Mouse (Mus musculus) adrenal gland, postnatal 36 days (tissue): ENCODE results near the gene Lrmda. TPM values are rescaled to one million over a fixed set of nuclear protein-coding genes. Genes with fewer than 3 reads are reported as not detected.
A peak's percentile ranks its signal among the peaks of the same experiment; 100 is the strongest.
"Not testable (repeated sequence)": the region's sequence is repeated elsewhere in the genome, so short reads cannot be mapped to it uniquely, and the experiment has no call there.

Source experiments
- DNase-seq, 2 experiments: peaks; one replicate each; pipeline ENCODE4 v3.0.0; 2021; ENCODE audit warnings: mixed read lengths in 1 of 2
- total RNA-seq, 2 experiments: library from RNA; stranded (reverse); gene quantifications; 2 replicates each; pipeline ENCODE4 v1.2.3; 2021

Lrmda gene
- total RNA-seq, 2 experiments from 2014 or later = 5.2 to 7.2 TPM

DNA sequence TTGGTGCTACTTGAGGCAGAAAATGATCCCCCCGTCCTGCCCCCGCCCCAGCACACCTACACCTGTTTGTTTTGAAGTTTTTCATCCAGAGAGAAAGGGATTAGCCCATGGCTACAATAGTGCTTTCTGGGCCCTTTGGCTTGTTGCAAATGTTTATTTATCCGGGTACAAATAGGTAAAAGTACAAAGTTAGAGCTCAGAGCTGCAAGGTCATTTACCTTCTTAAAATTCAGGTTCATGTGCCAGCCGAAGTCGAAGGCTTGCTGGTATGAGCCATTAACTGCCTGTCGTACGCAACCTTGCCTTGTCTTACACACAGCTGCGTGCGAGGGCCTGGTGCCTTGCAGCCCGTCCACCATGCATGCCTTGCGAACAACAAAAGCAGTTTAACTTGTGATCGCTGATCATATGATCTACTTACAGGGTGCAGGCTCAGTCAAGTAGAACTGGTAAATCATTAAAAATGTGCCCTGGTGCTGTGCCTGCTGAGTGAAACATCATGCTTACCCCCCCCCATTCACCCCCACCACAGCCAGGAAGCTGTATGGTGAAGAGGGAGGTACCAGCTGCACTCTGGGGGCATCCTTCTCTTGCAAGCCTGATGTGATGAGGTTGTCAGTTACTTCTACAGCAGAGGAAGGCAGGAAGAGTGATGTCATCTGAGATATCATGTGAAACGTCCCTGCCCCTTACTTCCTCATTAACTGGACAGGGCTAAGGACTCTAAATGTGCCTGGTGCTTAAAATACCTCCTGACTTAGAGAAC lies 781.5 kb downstream of the Lrmda start:
- no peak for DNase-seq

DNA sequence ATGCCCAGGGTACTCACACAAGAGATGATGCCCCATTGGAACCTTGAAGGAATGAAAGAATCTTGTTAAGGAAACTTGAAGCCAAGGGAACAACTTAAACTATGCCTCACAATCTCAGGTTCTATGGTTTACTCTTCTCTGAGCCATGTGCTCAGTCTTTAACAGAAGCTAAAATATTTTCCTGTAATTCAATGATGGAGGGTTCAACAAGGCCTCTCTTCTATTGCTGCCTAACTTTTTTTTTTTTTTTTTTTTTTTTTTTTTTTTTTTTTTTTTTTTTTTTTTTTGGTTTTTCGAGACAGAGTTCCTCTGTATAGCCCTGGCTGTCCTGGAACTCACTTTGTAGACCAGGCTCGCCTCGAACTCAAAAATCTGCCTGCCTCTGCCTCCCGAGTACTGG lies 782.2 kb downstream of the Lrmda start:
- not testable (repeated sequence) for DNase-seq

DNA sequence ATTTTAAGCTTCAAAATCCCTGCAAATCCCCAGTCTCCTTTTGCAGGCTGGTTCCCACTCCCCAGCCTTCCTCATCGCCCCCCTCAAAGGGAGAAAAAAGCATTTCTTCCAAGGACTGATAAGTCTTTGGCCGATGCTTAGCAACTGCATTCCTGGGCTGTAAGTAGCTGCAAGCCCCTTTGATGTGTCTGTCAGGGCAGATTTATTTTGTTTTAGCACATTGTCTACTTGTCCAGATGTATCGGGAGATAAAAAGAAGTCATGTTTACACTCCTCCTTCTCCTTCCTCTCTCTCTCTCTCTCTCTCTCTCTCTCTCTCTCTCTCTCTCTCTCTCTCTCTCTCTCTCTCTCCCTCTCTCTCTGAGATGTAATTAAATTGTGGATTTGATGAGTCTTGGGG lies 787.8 kb downstream of the Lrmda start:
- no peak for DNase-seq

DNA sequence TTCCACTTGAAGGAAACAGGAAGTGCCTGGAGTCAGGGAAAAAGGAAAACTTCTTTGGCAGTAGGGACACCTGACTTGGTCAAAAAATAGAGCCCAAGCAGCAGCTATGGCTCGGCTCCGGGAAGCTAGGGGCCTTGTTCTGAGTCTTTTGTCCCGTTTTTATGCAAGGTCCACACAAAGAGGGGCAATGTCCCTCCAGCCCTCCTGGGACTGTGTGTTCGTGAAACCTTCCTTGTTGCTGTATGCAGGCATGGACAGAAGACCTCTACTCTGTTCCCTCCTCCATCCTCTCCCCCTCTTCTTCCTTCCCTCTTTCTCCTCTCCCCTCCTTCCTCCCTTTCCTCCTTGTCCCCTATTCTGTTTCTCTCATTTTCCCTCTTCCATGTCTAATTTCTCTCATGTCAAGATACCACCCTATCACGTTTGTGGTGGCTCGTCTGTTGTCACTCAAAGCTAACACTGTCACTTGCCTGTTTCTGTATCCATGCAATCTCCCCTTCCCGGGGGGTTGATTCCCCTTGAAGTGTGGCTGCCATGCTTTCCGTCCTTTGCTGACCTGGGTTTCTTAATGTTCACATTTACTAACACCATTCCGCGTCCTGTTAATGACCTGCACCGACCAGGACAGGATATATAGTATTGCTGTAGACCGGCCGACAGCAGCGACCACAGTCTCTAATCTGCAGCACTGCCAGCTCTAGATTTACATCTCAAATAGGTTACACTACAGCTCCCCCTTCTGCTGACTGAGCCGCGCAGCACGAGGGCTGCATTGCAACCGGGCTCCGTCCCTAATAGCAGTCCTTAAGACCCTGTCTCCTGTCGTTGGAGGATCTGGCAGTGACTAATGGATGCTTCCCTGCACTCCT lies 788.4 kb downstream of the Lrmda start:
- peak; percentile 65 to 82 for DNase-seq

DNA sequence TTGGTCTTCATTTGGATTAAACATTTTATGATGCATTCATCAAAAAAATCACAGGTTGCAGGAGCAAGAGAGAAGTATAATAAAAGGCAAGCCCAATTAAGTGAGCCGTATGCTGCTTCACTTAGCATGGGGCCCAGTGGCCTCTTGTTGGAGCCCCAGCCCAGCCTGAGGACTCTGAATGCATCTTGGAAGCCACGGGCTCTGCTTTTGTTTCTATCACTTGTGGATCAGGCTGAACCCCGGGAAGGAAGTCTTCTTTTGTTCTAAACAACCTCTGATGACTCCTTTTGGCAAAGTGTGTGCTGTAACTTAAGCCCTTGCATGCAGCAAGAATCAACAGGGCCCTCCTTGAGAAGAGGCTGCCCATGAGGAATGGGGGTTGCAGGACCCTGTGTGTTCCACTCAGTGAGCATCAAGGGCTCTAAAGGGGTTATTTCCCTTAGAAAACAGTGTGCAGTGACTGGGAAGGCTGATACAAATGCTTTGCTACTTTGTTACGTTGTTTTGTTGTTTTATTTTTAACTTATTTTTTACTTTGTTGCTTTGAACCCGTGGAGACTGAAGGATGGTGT lies 789.2 kb downstream of the Lrmda start:
- DNase-seq = peak in 1 of 2 experiments; percentile 31

DNA sequence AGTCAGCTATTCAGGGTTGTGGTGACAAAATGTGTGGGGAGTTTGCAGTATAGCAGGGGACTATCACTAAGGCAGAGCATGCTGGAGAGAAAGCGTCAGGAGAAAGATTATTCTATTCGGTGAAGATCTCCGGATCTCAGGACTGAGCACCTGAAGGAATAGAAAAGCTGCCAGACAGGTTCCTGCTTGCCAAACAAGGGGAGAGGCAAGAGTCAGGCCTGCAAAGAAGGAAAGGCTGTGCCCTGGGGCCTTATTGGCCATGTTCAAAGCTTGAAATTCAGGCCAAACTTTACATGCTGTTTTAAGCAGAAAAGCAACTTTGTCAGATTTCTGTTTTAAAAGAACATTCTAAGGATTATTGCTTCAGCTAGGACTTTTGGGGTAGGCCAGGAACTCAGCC lies 789.7 kb downstream of the Lrmda start:
- no peak for DNase-seq

DNA sequence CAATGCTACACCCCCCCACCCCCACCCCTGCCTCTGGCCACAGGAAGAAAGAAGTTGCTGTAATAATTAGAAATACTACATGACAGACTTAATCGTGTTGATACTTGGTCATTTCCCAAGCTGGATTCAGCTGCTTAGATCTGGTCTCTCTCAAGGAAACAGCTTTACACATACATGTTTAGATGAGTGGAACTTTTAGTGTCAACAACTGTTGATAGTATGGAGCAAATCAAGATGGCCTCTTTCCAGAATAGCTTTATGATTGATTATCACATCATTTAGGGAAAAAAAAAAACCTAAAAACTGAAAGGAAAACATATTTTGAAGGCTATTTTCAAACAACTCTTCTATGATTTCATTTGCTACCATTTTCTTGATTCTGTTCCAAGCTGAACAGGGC lies 791.0 kb downstream of the Lrmda start:
- no peak for DNase-seq

DNA sequence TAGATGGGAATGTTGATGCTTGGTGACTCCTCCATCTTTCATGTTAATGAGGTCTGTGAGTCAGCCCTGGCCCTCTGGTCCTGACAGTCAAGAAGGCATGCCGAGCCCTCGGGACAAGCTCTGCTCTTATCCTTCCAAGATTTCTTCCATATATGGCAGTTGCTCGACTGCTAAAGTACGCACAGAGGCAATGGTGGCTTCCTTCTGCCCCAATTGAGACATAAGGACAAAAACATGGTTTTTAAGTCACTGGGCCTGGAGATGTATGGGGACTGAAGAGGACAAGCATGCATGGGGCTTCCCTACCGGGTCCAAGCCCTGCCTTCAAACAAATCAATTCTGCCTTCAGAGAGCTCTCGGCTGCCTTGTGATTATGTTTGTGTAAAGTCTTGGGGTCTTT lies 793.3 kb downstream of the Lrmda start:
- DNase-seq = no peak

DNA sequence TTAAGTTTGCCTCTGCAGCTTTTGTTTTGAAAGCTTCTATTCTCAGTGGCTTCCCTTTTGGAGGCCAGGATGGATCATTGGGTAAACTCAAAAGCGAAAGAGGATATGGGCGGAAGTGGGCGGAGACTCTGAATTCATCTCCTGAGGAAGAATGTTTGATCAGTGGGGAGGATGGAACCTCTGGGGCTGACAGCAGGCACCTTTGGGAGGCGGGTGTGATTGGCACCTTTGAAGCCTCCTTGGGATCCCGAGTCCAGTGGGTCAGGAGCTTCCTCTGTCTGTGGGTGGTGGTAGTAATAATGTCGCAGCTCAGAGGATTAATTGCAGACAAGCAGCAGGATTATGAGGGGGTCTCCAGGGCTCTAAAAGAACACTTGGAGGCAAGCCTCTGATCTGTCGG lies 793.9 kb downstream of the Lrmda start:
- DNase-seq = no peak

DNA sequence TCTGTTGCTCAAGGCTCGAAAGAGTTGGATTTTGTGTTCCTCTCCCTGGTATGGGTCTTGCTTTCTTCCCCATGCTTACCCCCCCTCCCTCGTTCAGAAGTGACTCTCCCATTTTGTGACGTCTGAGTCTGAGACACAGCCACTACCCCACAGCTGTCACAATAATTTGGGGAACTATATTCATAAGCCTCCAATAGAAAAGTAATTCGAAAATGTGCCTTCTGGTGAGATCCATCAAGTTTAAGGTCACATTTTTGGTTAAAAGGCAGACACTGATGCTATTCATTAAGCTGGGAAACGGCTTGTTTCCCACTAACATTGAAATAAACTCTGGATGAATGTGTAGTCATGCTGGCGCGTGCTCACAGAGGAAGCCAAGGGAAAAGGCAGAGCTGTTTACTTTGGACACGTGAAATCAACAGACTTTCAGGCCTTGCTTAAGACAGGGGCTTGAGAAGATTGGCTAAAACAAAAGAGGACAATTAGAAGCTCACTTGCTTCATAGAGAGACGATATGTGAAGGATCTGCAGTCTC lies 795.4 kb downstream of the Lrmda start:
- no peak for DNase-seq

DNA sequence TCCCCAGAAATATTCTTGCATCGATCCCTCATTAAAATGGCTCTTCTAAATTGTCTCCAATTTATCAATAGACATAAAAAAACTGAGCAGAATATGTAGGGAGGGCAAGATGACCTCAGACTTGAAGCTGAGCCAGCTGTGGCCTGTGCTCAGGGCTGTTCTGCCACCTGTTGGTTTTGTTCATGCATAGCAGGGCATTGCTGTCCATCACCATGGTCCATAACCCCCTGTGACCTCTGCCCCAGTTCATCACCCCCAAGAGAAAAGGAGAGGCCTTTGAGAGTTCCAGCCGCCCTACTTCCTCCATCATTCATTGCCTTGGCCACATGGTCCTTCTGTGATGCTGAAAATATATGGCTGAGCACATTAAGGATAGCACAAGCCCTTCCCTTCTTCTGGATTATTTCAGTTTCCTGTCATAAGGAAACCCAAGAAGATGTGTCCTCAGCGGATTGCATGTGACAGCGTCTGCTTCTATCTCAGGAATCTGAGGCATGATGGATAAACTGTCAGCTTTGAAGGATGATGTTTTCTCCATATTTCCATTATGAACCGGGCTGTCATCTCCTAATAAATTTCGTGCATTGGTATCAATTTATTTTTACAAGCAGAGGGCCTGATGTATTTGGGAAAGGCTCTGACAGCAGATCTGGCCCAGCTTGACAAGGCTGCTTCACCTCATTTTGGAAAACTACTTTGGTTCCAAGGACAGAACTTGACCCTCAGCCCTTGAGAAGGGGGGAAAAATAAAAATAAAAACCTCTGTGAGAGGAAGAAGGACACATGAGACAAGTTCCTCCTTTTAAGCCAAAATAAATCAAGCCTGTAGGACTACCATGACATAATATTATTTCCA lies 798.1 kb downstream of the Lrmda start:
- DNase-seq = peak; percentile 56 to 73

DNA sequence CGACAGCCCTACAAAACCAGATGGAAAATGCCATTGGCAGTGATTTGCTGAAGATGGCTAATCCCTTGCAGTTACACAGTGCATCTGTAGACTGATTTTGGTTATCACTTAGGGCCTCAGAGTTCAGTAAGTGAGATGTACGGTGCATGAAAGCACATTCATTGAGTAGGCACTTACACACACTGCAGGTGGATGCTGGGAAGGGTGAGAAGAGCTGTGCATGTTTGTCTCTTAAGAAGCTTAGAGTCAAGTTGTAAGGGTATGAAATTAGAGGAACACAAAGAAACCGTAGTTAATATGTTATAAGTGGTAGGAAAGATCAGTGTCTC lies 798.7 kb downstream of the Lrmda start:
- no peak for DNase-seq

DNA sequence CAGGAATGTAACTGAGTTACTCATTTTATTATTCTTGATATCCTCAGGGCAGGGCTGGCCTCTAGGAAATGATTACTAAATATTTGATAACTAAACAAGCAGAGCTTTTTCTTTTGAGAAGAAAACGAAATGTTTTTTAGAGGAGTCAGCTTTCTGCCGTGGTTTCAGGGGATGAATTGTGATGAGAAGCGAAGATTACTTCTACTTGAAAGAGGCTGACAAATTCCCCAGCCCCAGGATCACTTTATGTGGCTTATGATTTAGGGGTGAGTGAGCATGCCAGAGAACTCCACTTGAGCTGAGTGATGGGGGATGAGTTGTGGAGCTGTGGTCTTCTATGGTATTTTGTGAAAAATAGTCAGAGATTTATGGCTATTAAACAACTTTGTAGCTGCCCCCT lies 803.4 kb downstream of the Lrmda start:
- DNase-seq = no peak

DNA sequence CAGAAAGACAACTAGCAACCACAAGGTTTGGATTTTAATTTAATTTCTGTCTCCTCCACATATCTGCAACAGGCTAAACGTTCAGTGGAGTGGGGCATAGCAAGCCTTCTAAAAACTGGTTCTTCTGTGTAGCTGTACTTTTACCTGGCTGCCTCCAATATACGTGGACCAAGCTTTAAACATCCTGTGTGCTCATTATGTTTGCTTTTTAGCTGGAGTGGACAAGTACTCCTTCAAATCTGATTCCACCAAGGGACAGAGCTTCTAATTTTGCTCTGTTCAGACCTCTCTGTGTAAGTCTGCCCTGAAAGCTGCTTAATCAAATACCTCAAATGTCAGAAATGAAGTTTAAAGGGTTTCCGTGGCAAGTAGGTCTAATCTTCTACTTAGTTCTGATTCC lies 807.3 kb downstream of the Lrmda start:
- no peak for DNase-seq

DNA sequence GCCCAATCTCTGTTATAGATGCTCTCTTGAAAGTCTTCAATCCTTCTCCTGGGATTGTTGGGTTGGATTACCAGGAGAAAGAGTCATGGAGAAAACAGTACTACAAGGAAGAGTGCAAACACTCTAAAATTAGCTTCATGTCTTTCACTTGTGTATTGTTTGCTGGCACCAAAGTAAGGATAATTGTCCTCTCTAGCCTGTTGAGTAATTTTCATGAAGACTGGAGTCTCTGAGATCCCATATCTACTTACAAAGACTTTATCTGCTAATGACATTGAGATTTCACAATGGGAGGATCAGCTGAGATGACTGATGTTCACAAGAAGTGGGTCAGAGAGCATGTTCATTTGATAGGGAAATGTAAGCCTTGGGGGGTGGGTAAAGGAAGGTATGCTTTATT lies 817.5 kb downstream of the Lrmda start:
- DNase-seq = no peak

DNA sequence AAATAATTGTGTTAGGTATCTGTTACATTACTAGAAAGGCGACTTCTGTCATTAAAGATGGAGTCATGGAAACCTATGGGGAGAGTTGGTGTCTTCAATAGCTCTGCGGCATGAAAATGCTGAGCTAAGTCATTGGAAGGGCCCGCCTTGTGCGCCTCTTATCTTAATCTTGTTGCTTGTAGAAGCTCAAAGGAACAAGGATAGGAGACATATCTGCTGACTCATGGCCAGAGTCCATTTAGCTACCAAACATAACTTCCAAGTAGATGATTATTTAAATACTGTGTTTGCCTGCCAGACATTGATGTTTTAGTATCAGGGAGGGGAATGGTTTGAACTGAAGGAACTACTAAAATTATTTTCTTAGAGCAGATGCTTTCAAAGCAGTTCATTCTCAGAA lies 821.6 kb downstream of the Lrmda start:
- DNase-seq = no peak

DNA sequence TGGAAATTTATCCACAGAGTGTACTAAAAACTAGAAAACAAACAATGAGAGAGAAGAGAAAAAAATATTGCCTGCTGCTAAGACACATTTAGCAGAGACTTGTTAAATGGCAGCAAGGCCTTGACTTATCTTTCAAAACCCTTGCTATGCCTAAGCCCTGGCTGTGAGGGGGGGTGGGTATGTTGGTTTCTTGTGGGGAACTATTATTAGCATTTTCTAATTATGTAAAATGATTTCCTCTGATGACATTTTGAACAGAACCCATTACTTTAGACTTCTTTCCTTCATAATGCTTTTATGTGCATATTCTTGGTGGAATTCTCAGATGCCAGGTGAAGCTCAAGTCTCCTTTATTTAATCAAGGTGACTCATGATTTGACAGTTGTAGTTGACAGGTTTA lies 824.5 kb downstream of the Lrmda start:
- DNase-seq = peak; percentile 27 to 35

DNA sequence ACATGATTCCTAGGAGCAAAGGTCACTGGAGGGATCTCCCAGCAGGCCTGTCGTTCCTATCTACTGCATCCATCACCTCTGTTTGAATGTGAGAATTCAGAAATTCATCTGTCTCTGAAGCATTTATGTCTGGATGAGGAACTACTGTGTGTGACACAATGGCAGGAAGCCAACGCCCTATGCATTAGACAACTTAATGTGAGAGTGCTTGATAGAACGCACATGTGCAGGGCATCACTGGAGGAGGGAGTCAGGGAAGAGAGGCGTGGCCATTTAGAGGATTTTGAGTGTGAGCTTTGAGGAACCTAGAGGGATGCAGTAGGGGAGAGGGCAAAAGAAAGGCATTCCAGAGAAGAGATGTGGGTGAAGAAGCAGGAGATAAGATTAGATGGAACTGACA lies 825.9 kb downstream of the Lrmda start:
- no peak for DNase-seq

DNA sequence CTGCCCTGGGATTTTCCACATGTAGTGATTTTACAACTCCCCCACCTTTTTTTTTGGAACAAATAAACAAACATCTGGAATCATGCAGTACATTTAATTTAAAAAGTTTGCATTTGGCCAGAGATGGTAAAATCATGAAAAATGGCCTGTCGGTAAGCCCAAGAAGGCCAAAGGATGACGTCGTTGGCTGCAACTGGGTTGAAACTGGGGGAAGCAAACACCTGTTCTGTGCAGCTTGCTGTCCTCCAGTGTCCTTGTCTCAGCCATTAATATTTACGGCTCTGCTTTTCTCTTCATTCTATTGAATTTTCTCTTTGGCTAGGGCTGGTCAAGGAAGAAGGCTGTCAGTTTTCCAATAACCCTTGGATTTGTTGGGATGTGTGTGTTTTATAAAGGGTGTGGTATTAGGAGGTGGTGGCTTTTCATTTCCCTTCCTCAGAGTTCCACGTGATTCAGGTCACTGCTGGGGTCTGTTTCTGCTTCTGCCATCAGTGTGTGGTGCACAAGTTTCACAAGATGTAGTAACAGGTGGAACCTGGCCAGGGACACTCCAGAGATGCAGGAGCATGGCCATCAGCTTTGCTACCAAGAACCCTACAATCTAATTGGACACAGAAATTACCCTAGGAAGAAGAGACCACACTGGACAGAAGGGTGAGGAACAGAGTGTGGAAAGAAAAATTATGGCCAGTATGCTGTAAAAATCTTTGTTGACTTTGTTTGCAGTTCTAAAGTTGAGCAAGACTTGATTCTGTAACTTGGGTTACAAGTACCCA lies 827.7 kb downstream of the Lrmda start:
- DNase-seq = peak in 1 of 2 experiments; percentile 10

DNA sequence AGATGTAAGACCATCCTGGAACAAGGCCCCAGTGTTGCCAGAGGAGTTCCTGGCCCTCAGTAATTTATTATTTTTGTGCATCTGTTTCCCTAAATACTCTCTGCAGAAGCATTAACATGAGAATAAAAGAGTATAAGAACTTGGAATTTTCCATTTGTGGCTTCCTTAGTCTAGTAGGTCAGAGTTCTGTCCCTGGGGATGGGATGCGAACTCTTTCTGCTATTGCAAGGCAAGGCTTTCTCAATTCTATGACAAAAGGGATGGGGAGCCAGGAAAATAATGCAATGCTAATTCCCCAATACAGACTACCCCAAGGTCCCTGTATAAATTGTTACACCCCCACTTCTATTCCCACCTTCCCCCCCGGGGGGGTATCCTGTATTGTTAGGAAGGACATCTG lies 829.6 kb downstream of the Lrmda start:
- no peak for DNase-seq

DNA sequence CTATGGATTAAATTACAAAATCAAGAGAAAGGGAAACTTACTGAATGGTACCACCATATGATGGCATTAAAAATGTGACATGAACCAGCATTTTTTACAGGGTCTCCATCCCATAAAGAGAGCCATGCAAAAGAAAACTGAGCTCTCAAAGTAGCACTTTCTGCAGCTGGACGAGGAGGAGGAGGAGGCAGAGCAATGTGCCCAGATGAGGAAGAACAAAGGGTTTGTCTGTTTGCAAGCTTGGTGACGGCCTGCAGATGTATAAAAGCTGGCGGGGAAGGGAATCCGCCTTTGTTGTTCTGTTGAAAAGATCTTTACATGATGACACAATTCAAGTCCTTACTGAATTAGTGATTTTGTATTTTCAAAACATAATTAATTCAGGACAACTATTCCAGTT lies 841.1 kb downstream of the Lrmda start:
- no peak for DNase-seq
